Mouse (Mus musculus) erythroblast, adult 5-6 weeks (primary cell): ENCODE results near the gene Cd55b. TPM values are rescaled to one million over a fixed set of nuclear protein-coding genes. Genes with fewer than 3 reads are reported as not detected.
"Not testable (repeated sequence)": the region's sequence is repeated elsewhere in the genome, so short reads cannot be mapped to it uniquely, and the experiment has no call there.

ENCODE experiments used
- ATAC-seq: replicated peaks from 2 replicates; pipeline ENCODE4 v1.8.0; 2016; ENCODE audit warnings: moderate number of reproducible peaks, mild to moderate bottlenecking, moderate TSS enrichment, inconsistent platforms; ENCODE audit not compliant: poor library complexity, low FRiP score, severe bottlenecking
- total RNA-seq, 2 experiments: library from RNA; stranded (forward) in 1 of 2; stranded (reverse) in 1 of 2; fragments of 150-400 nt in 1 of 2; fragments of 200-764, 138-1000 nt in 1 of 2; gene quantifications; 2 replicates each; pipeline versions ENCODE4 v1.2.3 to v1.2.4; 2015 to 2017; ENCODE audit warnings: low replicate concordance in 2 of 2

The Cd55b gene
- 3.1 TPM in 1 of 2 replicates, not detected in the other for total RNA-seq (2015; ENCODE audit: low replicate concordance)
- not detected in 2 replicates for total RNA-seq (2017; ENCODE audit: low replicate concordance)

GRCm38 (mm10) chr1:130422664-130423111 is at the start of gene Cd55b:
TSS of gene Cd55b (minus strand) at chr1:130423009.
- no peak for ATAC-seq

GRCm38 (mm10) chr1:130470074-130470473 is 47.3 kb upstream of the Cd55b start:
- no peak for ATAC-seq

DNA sequence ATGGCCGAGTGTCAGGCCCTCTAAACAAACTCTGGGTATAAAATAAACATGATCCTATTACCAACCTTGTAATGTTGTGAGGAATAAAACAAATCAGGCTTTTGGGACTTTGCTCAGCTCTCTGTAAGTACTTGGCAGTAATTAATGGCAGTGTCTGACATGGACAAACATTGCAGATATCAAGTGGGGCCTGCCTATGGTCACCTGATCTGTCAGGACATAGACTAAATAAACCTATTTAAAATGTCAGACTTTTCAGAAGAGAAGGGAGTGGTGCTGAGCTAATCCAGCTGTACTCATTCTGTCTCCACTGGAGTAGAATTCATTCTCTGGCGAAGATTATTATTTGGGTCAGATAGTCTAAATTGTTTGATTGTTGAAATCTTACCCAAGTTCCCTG is 44.6 kb upstream of the Cd55b start:
- ATAC-seq: no peak

- ATAC-seq: no peak
These were observed 41.4 kb upstream of the Cd55b start for GRCm38 (mm10) chr1:130464173-130464572.

DNA sequence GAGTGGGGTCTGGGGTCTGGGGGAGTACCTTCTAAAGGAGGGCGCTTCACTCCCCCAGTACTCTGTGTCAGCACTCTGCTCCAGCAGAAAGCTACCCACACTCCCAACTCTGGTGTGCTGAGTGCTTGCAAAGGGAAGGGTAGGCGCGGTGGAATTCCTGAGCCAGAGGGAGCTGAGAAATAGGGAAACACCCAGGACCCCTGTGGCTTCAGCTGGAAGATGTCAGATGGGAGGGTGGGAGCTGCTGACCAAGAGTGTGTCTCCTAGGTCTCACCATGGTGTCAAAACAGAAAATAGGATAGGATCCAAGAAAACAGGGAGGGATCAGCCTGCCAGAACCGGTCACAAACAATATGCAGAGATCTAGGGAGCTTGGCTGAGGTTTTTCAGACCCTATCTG is 40.1 kb upstream of the Cd55b start:
- ATAC-seq: 0 out of 2 replicates have a peak, but pooled peaks have one; percentile 2

DNA sequence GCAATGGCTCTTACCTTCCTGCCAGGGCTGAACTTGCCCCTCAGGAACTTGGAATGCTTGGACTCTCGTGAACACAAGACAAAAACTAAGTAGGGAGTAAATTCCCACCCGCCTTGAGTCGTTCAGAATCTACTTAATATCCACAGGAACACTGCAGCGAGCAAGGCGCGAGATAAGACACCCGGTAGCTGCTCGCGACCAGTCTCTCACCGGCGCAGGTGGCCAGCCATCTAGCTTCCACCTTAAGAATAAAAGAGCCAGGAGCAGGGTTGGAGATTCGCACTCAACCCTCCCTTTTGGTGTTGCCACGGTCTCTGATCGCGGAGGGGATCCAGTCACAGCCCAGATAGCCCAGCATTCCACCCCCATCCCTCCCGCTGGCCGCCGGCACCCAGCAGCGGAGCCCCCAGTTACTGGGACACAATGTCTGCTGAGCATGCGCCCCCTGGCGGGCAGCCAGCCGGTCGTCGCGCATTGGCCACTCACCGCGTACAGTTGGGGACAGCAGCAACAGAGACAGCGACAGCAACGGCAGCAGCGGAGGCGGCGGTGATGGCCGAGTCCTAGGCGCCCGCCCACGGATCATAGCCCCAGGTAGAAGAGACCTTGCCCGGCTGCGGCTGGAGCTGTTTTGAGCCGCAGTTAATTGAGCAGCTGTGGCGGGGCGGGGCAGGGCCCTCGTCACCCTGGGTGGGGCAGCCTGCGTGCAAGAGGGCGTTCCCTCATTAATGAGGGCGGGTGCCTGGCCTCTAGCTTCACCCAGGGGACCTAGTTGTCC is 39.5 kb upstream of the Cd55b start, which contains the start of gene Cd55:
Cd55 (minus strand) TSS at position 661 of the 778 bp plus-strand sequence.
- ATAC-seq: peak; percentile 93

- no peak for ATAC-seq
These were observed 32.3 kb upstream of the Cd55b start for GRCm38 (mm10) chr1:130455111-130455510.

- ATAC-seq: not testable (repeated sequence)
These were observed 20.1 kb upstream of the Cd55b start for GRCm38 (mm10) chr1:130442930-130443329.

- ATAC-seq: no peak
These were observed 8.1 kb upstream of the Cd55b start for GRCm38 (mm10) chr1:130430920-130431319.

GRCm38 (mm10) chr1:130428667-130429066 is 5.9 kb upstream of the Cd55b start:
- not testable (repeated sequence) for ATAC-seq

DNA sequence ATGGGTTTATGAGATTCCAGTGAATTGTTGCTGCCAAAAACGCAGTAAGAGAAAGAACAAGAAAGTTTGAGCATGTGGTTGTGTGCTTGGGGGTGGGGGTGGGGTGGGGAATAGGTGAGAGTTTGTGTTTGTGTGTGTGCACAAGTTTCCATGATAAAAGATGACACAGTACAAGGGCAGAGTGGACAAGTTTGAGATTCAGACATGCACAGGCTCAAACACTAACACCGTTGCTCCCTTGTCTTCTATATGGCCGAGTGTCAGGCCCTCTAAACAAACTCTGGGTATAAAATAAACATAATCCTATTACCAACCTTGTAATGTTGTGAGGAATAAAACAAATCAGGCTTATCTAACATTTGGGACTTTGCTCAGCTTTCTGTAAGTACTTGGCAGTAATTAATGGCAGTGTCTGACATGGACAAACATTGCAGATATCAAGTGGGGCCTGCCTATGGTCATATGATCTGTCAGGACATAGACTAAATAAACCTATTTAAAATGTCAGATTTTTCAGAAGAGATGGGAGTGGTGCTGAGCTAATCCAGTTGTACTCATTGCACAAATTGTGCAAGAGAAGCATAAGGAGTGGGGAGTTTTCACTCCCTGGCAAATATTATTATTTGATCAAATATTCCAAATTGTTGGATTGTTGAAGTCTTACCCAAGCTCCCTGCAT is 4.5 kb upstream of the Cd55b start:
- ATAC-seq: not testable (repeated sequence)

GRCm38 (mm10) chr1:130422033-130422432 is 776 bp downstream of the Cd55b start:
- peak; percentile 68 for ATAC-seq

- ATAC-seq: not testable (repeated sequence)
These were observed 25.7 kb downstream of the Cd55b start for GRCm38 (mm10) chr1:130397109-130397508.

DNA sequence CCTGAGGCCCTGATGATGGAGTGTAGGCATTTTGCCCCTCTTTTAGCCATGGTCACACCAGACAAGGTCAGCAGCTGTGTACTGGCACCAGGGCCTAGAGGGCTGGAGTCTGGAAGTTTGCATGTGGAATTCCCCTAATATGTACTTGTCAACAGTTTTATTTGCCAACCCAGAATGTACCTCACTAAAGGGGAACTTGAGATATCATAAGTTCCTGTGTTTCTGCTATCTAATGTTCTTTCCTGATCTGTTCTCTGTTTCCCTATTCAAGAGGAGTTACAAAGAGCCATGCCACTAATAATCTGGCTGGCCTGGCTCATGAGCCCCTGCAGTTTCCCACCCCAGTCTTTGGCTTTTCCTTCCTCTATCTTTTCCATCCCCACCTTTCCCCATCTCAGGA is 35.5 kb downstream of the Cd55b start:
- not testable (repeated sequence) for ATAC-seq

GRCm38 (mm10) chr1:130377726-130378429 is 44.9 kb downstream of the Cd55b start:
- ATAC-seq: no peak

DNA sequence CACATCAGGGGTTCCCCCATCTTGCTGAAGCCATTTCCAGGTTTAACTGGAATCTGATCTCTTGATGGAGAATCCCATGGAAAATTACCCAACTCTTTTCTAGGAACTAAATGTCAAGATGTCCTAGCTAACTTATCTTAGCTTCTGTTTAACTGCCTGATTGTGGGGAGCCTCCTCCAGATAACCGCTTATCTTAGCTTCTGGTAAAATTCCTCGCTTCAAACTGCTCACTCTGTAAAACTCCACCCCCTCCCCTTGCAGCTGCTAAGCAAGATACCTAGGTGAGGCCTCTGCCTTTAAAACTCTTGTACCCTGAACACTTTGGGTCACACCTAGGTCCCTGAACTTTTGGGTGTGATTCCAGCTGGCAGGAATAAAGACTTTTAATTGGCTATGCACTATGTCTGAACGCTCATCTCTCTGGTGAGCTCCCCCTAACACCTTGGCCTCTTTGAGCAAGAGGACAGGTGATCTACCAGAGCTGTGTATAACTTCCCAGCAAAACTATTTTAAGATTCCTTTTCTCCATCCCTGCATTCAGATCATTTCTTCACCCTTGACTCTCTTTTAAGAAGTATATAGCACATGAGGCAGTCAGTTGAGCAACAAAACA is 48.5 kb downstream of the Cd55b start:
- ATAC-seq: no peak

GRCm38 (mm10) chr1:130373398-130374083 is 49.3 kb downstream of the Cd55b start:
- no peak for ATAC-seq

GRCm38 (mm10) chr1:130371895-130372528 is 50.8 kb downstream of the Cd55b start:
- peak; percentile 77 for ATAC-seq

DNA sequence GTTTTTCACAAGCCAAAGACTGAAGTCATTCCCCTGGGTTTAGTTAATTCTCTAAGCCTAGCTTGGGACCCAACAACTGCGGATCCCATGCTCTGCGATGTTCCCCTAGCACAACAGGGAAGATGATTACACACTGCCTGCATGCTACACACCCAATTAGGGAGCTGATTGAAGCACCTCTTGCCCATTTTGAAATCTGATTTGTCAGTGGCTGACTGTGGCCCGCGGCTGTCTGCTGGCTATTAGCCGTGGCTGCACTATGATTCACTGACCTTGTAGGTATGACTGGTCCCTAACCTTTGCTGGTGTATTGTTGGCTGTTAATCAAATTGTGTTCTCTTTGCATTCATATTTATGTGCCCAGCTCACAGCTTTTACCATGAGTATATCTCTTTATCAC is 51.5 kb downstream of the Cd55b start:
- no peak for ATAC-seq
